Mouse (Mus musculus): ENCODE results near the gene Pogk. TPM values are rescaled to one million over a fixed set of nuclear protein-coding genes. Genes with fewer than 3 reads are reported as not detected.

Gene Pogk
- total RNA-seq, 2 experiments from 2014 or later, result 6.6 to 11.9 TPM

GRCm38 (mm10) chr1:166379013-166379629 lies 30.5 kb downstream of the Pogk start, which contains the start of gene Tada1:
Gene Tada1, plus strand, starts transcription at chr1:166379097.
- peak; percentile 91 for DNase-seq

DNA sequence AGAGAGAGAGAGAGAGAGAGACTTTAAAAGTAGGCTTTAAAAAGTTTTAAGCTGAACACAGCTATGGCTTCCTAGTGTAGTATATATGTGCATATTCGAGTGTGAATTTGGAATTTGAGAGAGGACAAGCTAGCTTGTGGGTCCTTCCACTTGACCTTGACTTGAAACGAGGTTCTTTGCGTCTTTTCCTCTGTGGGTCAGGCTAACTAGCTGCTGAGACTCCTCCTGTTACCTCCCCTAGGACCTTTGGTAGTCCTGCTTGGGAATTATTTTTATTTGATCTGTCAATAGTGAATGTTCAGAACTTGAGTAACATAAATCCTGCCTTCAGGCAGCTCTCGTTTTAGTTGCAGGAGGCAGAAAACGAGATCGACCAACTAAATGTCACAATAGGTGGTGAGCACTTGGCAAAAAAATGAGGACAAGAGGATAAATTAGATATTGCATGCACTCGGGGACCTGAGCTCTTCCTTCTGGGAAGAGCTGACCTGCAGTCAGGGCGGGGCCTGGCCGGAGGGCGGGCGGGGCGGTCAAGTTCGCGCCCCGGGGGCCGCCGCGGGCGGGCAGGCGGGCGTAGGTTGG lies 31.1 kb downstream of the Pogk start:
- DNase-seq, result no peak

DNA sequence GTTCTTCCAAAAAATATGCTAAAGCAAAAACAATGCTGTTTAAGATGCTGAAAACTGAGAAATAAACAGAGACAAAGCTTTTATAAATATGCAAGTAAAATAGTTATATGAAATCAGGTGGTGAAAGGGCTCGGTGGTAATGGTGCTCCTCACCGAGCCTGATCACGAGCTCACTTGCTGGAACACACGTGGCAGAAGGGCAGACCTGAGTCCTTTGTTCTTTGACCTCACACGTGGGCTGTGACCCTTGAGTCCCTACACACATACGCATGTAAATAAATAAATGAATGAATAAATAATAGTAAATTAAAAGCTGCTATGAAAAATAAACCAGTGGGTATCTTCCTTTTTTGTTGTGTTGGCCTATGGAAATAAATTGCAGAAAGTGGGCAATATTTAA lies 32.5 kb downstream of the Pogk start:
- DNase-seq, result no peak

- DNase-seq, result no peak
These were observed 46.5 kb downstream of the Pogk start for GRCm38 (mm10) chr1:166363122-166363521.

DNA sequence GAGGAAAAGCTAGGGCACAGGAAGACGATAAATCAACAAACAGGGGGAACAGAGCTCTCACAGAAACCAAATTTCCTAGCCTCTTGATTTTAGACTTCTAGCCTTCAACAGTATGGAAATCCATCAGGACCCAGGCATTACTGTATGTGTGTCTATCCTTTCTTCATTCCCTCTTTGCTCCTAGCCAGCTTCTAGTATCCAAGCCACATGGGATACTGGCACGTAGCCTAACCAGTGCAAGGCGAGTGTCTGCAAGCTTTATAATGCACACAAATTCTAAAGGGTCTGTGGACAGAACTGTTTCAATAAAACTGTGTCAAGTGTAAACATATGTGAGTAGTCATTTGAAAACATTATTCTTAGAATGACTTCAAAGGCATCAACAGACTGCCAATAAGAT lies 47.0 kb downstream of the Pogk start:
- DNase-seq, result no peak

DNA sequence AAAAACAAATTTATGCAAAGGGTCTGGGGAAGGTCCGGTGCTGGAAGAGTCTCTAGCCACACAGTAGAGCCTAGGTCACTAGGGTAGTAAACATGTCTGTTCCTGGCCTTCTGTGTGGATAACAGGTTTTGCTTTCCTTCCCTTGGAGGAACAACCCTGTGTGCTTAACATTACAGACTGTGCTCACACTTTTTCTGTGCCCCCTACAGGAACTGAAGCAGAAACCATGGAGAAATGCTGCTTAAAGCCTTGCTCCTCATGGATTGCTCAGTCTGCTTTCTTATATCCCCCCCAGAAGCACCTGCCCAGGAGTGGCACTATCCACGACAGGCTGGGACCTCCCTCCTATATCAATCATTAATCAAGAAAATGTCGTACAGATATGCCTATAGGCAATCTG lies 47.8 kb downstream of the Pogk start:
- DNase-seq, result no peak

DNA sequence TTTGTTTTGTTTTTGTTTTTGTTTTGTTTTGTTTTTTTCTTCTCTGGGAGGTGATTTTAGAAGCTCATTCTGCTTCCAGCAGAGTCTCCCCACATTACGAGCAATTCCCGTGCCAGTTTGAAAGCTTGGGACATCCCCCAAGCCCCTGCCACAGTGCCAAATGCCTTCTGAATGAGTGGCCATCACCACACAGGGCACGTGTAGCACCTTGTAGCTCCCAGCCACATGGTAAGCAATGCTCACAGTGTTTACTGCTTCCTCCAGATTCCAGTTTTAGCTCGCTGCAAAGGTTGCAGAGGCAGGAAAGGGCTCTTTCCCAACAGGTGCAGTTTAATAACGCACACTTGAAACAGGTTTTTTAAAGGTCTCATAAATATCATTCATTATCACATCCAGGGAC lies 48.8 kb downstream of the Pogk start:
- DNase-seq, result no peak

DNA sequence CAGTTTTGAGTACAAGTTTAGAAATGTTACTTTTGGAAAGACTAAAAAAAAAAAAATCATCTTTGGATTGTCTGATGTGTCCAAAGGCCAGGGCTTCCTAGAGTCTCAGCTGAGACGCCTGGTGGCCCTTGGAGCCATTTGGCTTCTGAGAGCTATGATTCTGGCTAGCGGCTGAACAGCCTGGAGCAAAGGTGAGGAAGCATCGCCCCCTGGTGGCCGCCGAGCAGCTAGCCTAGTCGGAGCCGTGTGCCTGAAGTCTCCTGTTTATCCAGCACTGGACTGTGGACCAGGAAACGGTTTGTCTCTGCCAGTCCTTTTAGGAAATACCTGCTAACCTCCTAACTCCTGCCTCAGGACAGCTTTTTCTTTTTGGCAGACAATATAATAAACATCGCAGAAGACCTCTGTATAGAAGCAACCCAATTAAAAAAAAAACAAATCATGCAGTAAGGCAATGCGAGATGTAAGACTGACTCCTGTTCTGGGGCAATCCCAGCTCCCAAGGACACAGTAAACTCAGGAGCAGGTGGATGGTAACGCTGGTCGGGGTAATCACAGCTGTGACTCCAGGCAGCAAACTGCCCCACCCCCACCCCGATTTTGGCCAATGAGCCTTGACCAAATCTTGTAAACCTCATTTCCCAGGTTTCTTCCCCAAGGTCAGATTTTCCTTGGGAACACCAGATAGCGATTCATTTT lies 49.4 kb downstream of the Pogk start:
- peak; percentile 94 for DNase-seq

DNA sequence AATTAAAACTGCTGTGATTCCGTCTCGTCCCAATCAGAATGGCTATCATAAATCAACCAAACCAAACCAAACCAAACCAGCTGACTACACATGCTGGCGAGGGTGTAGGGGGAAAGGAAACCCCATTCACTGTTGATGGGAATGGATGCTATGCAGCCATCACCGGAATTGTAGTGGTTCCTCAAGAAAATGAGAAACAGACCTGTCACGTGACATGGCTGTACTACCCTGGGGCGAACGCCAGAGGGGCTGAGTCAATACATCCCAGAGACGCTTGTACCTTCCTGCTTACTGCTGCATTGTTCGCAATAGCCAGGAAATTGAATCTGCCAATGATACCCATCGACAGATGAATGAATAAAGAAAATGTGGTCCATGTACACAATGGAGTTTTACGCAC lies 59.9 kb downstream of the Pogk start:
- no peak for DNase-seq

GRCm38 (mm10) chr1:166349341-166349740 lies 60.3 kb downstream of the Pogk start:
- no peak for DNase-seq

GRCm38 (mm10) chr1:166346906-166347305 lies 62.8 kb downstream of the Pogk start:
- no peak for DNase-seq

GRCm38 (mm10) chr1:166345602-166346001 lies 64.1 kb downstream of the Pogk start:
- no peak for DNase-seq

DNA sequence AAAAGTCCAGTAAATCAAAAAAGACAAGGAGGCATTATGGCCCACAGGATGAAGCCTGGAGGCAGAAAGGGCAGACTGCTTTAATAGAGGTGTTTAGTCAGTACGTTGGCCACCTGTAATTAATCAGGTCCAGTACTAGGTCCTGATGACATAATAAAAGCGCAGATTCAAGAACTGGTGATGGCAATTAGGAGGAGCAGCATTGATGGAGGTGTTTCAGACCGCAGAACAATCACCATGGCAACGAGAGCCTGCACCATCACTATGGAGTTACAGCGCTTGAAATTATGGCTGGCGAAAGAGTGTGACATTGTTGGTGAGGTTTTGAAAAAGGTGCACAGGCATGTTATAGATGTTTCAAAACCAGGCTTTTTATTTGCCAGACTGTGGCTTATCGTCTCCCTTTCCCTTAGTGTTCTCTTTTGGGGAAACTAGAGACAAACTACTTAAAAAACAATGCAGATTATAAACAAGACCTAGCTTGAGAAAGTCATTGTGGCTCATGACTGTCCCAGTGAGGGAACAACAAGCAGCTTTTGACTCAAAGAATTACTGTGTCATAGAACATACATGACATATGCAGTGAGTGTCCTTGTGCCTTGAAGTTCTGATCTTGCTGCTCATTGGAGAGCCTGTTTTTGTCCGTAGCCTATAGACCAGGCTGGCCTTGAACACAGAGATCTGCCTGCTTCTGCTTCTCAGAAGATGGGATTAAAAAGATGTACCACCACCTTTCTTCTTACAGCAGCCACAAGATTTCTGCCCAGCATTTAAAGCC lies 65.2 kb downstream of the Pogk start:
- no peak for DNase-seq

GRCm38 (mm10) chr1:166343586-166343985 lies 66.1 kb downstream of the Pogk start:
- no peak for DNase-seq

GRCm38 (mm10) chr1:166342539-166342938 lies 67.1 kb downstream of the Pogk start:
- no peak for DNase-seq

- DNase-seq, result no peak
These were observed 67.6 kb downstream of the Pogk start for GRCm38 (mm10) chr1:166342060-166342459.

DNA sequence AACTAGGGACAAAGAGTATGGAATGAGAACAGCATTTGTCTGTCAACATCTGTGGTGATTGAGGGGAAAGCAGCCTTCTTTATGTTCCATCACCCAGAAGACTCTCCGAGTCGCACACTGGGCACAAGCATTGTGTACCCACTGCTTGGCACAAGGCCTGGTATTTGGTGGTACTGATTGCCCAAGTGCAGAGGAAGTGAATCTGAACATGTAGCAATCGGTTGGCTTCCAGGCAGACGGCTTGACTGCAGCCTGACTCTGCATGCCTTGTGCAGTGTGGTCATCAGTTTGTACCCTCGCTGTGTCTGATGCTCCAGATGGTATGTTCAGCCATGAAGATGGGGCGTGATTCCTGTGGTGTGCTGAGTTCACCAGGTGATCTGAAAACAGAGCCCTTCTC lies 70.6 kb downstream of the Pogk start:
- DNase-seq, result no peak

Other genes with a start within 250 kb of the Pogk start
- not detected for gene Mael, start 171.1 kb downstream of the Pogk start, total RNA-seq (2021)
- 1 to 10 TPM; 2.6 to 3.4 TPM for gene Ildr2, start 155.7 kb downstream of the Pogk start, total RNA-seq (2021)
- 10 to 100 TPM in 1 of 2 experiments, 1 to 10 TPM in 1; 9.5 to 13.6 TPM for gene Tada1, start 30.8 kb downstream of the Pogk start, total RNA-seq (2021)
- not detected for gene Gm4846, start 87.7 kb upstream of the Pogk start, total RNA-seq (2021)
- gene Gm4847, start 237.8 kb upstream of the Pogk start, total RNA-seq (2021), result not detected

Measured in gastrocnemius, postnatal 10 days (tissue).